Mouse (Mus musculus) spleen, adult 2 months (tissue): ENCODE data around the gene Maml3.

ENCODE experiments used
- CTCF ChIP-seq: fragments of 200-500 bp; IDR thresholded peaks from 2 replicates; pipeline ENCODE4 v1.5.1; 2011; ENCODE audit warnings: mild to moderate bottlenecking, inconsistent platforms; ENCODE audit not compliant: insufficient read depth, insufficient read length, insufficient replicate concordance; ENCODE audit errors: extremely low read depth
- POLR2A ChIP-seq: fragments of 200-500 bp; IDR thresholded peaks from 2 replicates; pipeline ENCODE4 v1.6.1; 2011; ENCODE audit warnings: low read depth, low read length, inconsistent platforms

GRCm38 (mm10) chr3:51894514-51894913 lies 210.4 kb downstream of the Maml3 start:
- TF ChIP-seq POLR2A, result no peak
- 0 out of 2 replicates have a peak, but pooled peaks have one; percentile 8 for TF ChIP-seq CTCF
